24 mouse cellular contexts compared by ENCODE assay signal in the genomic region with DNA sequence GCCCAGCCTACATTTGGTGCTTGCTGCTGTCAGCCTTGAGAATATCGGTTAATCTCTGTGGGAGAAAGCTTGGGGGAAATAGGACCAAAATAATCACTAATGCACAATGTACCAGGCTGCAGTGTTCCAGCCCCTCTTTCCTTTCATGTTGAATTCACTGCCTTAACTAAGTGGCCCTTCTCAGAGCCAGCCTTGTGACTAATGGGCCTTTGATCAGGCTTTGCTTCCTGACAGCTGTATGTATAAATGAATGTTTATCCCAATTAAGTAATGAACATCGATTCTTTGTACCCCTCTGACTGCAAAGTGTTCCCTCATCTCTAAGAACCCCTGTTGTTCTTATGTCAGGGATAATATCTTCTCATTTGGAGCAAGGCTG. TPM values are rescaled to one million over a fixed set of nuclear protein-coding genes. Genes with fewer than 3 reads are reported as not detected.
A peak's percentile ranks its signal among the peaks of the same experiment; 100 is the strongest.
DNase-seq lines count a peak whose midpoint lies in the region; ATAC-seq and TF ChIP-seq lines count a peak whose summit lies in the region.
"Had no signal": no experiment of that assay in that cellular context is flagged by ENCODE, and none has a peak within 500 bp of the region (broad histone marks: within the 10 kb centered on the region; RNA-seq: fewer than 3 reads in every experiment).

No protein-coding gene starts in this region.

- no peaks in the 10 kb centered on the region for H3K4me1 ChIP-seq in hindbrain, postnatal 0 days (ENCODE audit: insufficient read depth, low read length)
- H3K4me1 ChIP-seq in hindbrain, embryonic 12.5 days: 0 out of 2 replicates have a peak, but pooled peaks cover 3% of the 10 kb centered on the region
- H3K4me1 ChIP-seq in forebrain, embryonic 15.5 days: peaks cover 21% of the 10 kb centered on the region
- H3K4me1 ChIP-seq in midbrain, embryonic 16.5 days (ENCODE audit: control insufficient read depth, insufficient read depth, low read length): peaks cover 7% of the 10 kb centered on the region; the same call in 1 of the 2 replicates
- H3K4me1 ChIP-seq: heart, embryonic 13.5 days; megakaryocyte, embryonic 14.5 days had no signal

- no peak for TF ChIP-seq CTCF in hindbrain, postnatal 0 days (IDR thresholded peaks at IDR 0.05; ENCODE audit: low read depth)

- H3K4me3 ChIP-seq in hindbrain, postnatal 0 days (ENCODE audit: low read length): no peak overlapping the region
- no peak overlapping the region for H3K4me3 ChIP-seq in hindbrain, embryonic 12.5 days
- no peak overlapping the region for H3K4me3 ChIP-seq in forebrain, embryonic 15.5 days
- no peak overlapping the region for H3K4me3 ChIP-seq in midbrain, embryonic 16.5 days (ENCODE audit: low read depth, low read length)
- H3K4me3 ChIP-seq: heart, embryonic 13.5 days; left cerebral cortex, adult 2 months; limb, embryonic 10.5 days; megakaryocyte, embryonic 14.5 days had no signal

- H3K36me3 ChIP-seq in hindbrain, postnatal 0 days (ENCODE audit: insufficient read depth, low read length): no peaks in the 10 kb centered on the region
- no peaks in the 10 kb centered on the region for H3K36me3 ChIP-seq in hindbrain, embryonic 12.5 days
- H3K36me3 ChIP-seq in forebrain, embryonic 15.5 days: no peaks in the 10 kb centered on the region
- H3K36me3 ChIP-seq in midbrain, embryonic 16.5 days (ENCODE audit: control insufficient read depth, insufficient read depth, low read length): no peaks in the 10 kb centered on the region
- H3K36me3 ChIP-seq: heart, embryonic 13.5 days; limb, embryonic 10.5 days had no signal

- 36% methylated on average over 2 of the region's 2 CpGs for WGBS in hindbrain, postnatal 0 days
- 58% methylated on average over 2 of the region's 2 CpGs for WGBS in hindbrain, embryonic 12.5 days
- WGBS in forebrain, embryonic 15.5 days: 7% methylated on average over 2 of the region's 2 CpGs
- whole genome bisulfite sequencing in midbrain, embryonic 16.5 days: 9% methylated on average over 2 of the region's 2 CpGs

- H3K4me2 ChIP-seq in hindbrain, postnatal 0 days (ENCODE audit: low read depth, low read length): no peak overlapping the region
- no peak overlapping the region for H3K4me2 ChIP-seq in hindbrain, embryonic 12.5 days (replicated peaks)
- no peak overlapping the region for H3K4me2 ChIP-seq in forebrain, embryonic 15.5 days (replicated peaks)
- H3K4me2 ChIP-seq in midbrain, embryonic 16.5 days (ENCODE audit: low read length): no peak overlapping the region
- H3K4me2 ChIP-seq: heart, embryonic 13.5 days had no signal

- H3K27me3 ChIP-seq in hindbrain, postnatal 0 days (ENCODE audit: insufficient read depth, low read length): no peaks in the 10 kb centered on the region
- H3K27me3 ChIP-seq in hindbrain, embryonic 12.5 days: no peaks in the 10 kb centered on the region; the same call in 1 of the 2 replicates
- H3K27me3 ChIP-seq in forebrain, embryonic 15.5 days: peaks cover 25% of the 10 kb centered on the region
- no peaks in the 10 kb centered on the region for H3K27me3 ChIP-seq in midbrain, embryonic 16.5 days (ENCODE audit: control insufficient read depth, insufficient read depth, low read depth, low read length)
- H3K27me3 ChIP-seq: heart, embryonic 13.5 days; megakaryocyte, embryonic 14.5 days had no signal

- no peaks in the 10 kb centered on the region for H3K9me3 ChIP-seq in hindbrain, postnatal 0 days (ENCODE audit: low read length)
- H3K9me3 ChIP-seq in hindbrain, embryonic 12.5 days (replicated peaks): no peaks in the 10 kb centered on the region
- H3K9me3 ChIP-seq in forebrain, embryonic 15.5 days: no peaks in the 10 kb centered on the region
- 0 out of 2 replicates have a peak, but pooled peaks cover 2% of the 10 kb centered on the region for H3K9me3 ChIP-seq in midbrain, embryonic 16.5 days (replicated peaks; ENCODE audit: control insufficient read depth, low read length, poor library complexity, severe bottlenecking)
- H3K9me3 ChIP-seq: heart, embryonic 13.5 days; limb, embryonic 10.5 days had no signal

- DNase-seq in hindbrain, postnatal 0 days (ENCODE audit: low spot score): peak; percentile 4
- DNase-seq in embryo, embryonic 11 days: peak; percentile 9
- DNase-seq in adipocyte (ENCODE audit: low spot score): no peak
- DNase-seq in cerebellum, adult 11 months: no peak
- DNase-seq: adrenal gland, postnatal 36 days; B cell, adult 2 months; cerebellum, adult 9-11 months; heart, postnatal 36 days; kidney, adult 2 months; kidney, postnatal 14 days; liver, postnatal 0 days; lung, postnatal 14 days; thymus, postnatal 36 days had no signal

- no peak for ATAC-seq in hindbrain, postnatal 0 days
- no peak for ATAC-seq in hindbrain, embryonic 12.5 days (ENCODE audit: low FRiP score)
- ATAC-seq in forebrain, embryonic 15.5 days (replicated peaks): peak; percentile 48; the same call in 1 of the 2 replicates
- peak; percentile 51; the same call in 1 of the 2 replicates for ATAC-seq in midbrain, embryonic 16.5 days
- ATAC-seq in megakaryocyte-erythroid progenitor cell, adult 5-6 weeks (replicated peaks; ENCODE audit: low FRiP score, low TSS enrichment, poor library complexity, severe bottlenecking): no peak
- ATAC-seq: liver, postnatal 0 days had no signal

- H3K9ac ChIP-seq in hindbrain, postnatal 0 days (replicated peaks; ENCODE audit: low read length): no peak overlapping the region
- H3K9ac ChIP-seq in hindbrain, embryonic 12.5 days: no peak overlapping the region
- no peak overlapping the region for H3K9ac ChIP-seq in forebrain, embryonic 15.5 days (replicated peaks)
- H3K9ac ChIP-seq in midbrain, embryonic 16.5 days (ENCODE audit: low read depth, low read length): no peak overlapping the region
- H3K9ac ChIP-seq: heart, embryonic 13.5 days; liver, postnatal 0 days had no signal

- no peak overlapping the region for H3K27ac ChIP-seq in hindbrain, postnatal 0 days
- no peak overlapping the region for H3K27ac ChIP-seq in hindbrain, embryonic 12.5 days
- H3K27ac ChIP-seq in forebrain, embryonic 15.5 days (replicated peaks): no peak overlapping the region
- no peak overlapping the region for H3K27ac ChIP-seq in midbrain, embryonic 16.5 days (ENCODE audit: low read length)
- H3K27ac ChIP-seq: heart, embryonic 13.5 days; left cerebral cortex, adult 2 months; limb, embryonic 10.5 days had no signal

RNA-seq across cellular contexts. Expression of gene Ankfn1, which starts 11.7 kb away (rescaled TPM):
- 15.3 and 17.6 TPM in 2 replicates for total RNA-seq in hindbrain, postnatal 0 days (2014; rRNA removed)
- 2.4 and 3.0 TPM in 2 replicates for polyA plus RNA-seq in hindbrain, postnatal 0 days (2015; fragmentation: Nextera tagmentation; extraction: Ambion mirVana)
- 2.0 and 2.4 TPM in 2 replicates for polyA plus RNA-seq in hindbrain, embryonic 12.5 days (2016; fragmentation: Nextera tagmentation; extraction: Ambion mirVana)
- polyA plus RNA-seq in forebrain, embryonic 15.5 days (2015; fragmentation: Nextera tagmentation; extraction: Ambion mirVana): 4.2 and 4.6 TPM in 2 replicates
- polyA plus RNA-seq in midbrain, embryonic 16.5 days (2015; fragmentation: Nextera tagmentation; extraction: Ambion mirVana): 8.1 and 10.8 TPM in 2 replicates
- not detected in 2 replicates for total RNA-seq in megakaryocyte-erythroid progenitor cell, adult 5-6 weeks (2014; fragmentation: Nextera tagmentation)
- total RNA-seq in megakaryocyte-erythroid progenitor cell, adult 5-6 weeks (2017): not detected in 2 replicates
- total RNA-seq: granulocyte monocyte progenitor cell, adult 5-6 weeks; heart, postnatal 36 days; liver, adult 2 months; neutrophil, adult 5-6 weeks had no signal
- polyA plus RNA-seq: limb, embryonic 10.5 days; liver, adult 2 months; liver, postnatal 0 days had no signal

Comparison
In these comparisons a context has a peak if more than half of its experiments do, and no peak if none do; other contexts are left out.
1. ATAC-seq: peak in forebrain, embryonic 15.5 days (single experiment) and midbrain, embryonic 16.5 days (single experiment); none in hindbrain, postnatal 0 days (single experiment), hindbrain, embryonic 12.5 days (single experiment) and megakaryocyte-erythroid progenitor cell, adult 5-6 weeks (single experiment).
2. DNase-seq: peak in hindbrain, postnatal 0 days (single experiment) and embryo, embryonic 11 days (single experiment); none in adipocyte (single experiment) and cerebellum, adult 11 months (single experiment).